Mouse (Mus musculus) brain, embryonic 14.5 days (tissue): ENCODE measurements around the gene Mcm5.

Source experiments
- CTCF ChIP-seq: fragments of 200-500 bp; IDR thresholded peaks from 2 replicates; pipeline ENCODE4 v1.5.1; 2012; ENCODE audit warnings: inconsistent platforms, mild to moderate bottlenecking, moderate library complexity, borderline replicate concordance; ENCODE audit not compliant: insufficient read depth, insufficient read length; ENCODE audit errors: extremely low read depth
- POLR2A ChIP-seq: fragments of 200-500 bp; IDR thresholded peaks from 2 replicates; pipeline ENCODE4 v1.6.1; 2012; ENCODE audit warnings: mild to moderate bottlenecking, inconsistent platforms, borderline replicate concordance; ENCODE audit not compliant: poor library complexity, insufficient read depth, insufficient read length, severe bottlenecking; ENCODE audit errors: extremely low read depth

- no peak for TF ChIP-seq CTCF
- TF ChIP-seq POLR2A: no peak
These were observed 24.8 kb upstream of the Mcm5 start for GRCm38 (mm10) chr8:75084382-75085064.
